ENCODE assay signal across 11 mouse cellular contexts in genomic region chr7:6760170-6760569, GRCm38 (mm10). TPM values are rescaled to one million over a fixed set of nuclear protein-coding genes. Genes with fewer than 3 reads are reported as not detected.
"Had no signal": no experiment of that assay in that cellular context is flagged by ENCODE, and none has a peak within 500 bp of the region (broad histone marks: within the 10 kb centered on the region; RNA-seq: fewer than 3 reads in every experiment).

No protein-coding gene starts in this region.

- H3K27me3 ChIP-seq: limb, embryonic 13.5 days; midbrain, embryonic 13.5 days had no signal

- H3K4me2 ChIP-seq: limb, embryonic 13.5 days; midbrain, embryonic 13.5 days had no signal

- H3K36me3 ChIP-seq: limb, embryonic 13.5 days; midbrain, embryonic 13.5 days had no signal

- H3K9ac ChIP-seq: limb, embryonic 13.5 days; liver, embryonic 14.5 days; midbrain, embryonic 13.5 days had no signal

- H3K9me3 ChIP-seq: midbrain, embryonic 13.5 days had no signal

- H3K27ac ChIP-seq: left cerebral cortex, adult 2 months; limb, embryonic 13.5 days; liver, embryonic 14.5 days; midbrain, embryonic 13.5 days had no signal

- ATAC-seq: midbrain, embryonic 13.5 days had no signal

- DNase-seq: kidney, adult 8-10 months; kidney, postnatal 10 days; lung, adult 18-20 months; right cerebral cortex, adult 18-20 months; right cerebral cortex, postnatal 25 days; thymus, postnatal 4 days had no signal

- H3K4me3 ChIP-seq: left cerebral cortex, adult 2 months; limb, embryonic 13.5 days; midbrain, embryonic 13.5 days had no signal

RNA-seq across cellular contexts. Expression of gene Usp29, which starts 29.8 kb away (rescaled TPM):
- polyA plus RNA-seq: liver, adult 2 months had no signal
